Mouse (Mus musculus) liver, embryonic 11.5 days (tissue): ENCODE results near the gene Smcp. TPM values are rescaled to one million over a fixed set of nuclear protein-coding genes. Genes with fewer than 3 reads are reported as not detected.

Experiments used
- ATAC-seq: fragments of 200-750 bp; cut with Nextera tagmentation; replicated peaks from 2 replicates; pipeline ENCODE4 v1.8.0; 2017; ENCODE audit warnings: moderate number of reproducible peaks, mild to moderate bottlenecking, moderate TSS enrichment, moderate library complexity; ENCODE audit not compliant: low FRiP score
- DNase-seq: peaks from one replicate; pipeline ENCODE4 v3.0.0-alpha.2; 2017; ENCODE audit warnings: low spot score
- H3K27ac ChIP-seq: fragments of 300-500 bp; sonication (generic); 2 replicates; pipeline ENCODE4 v1.5.1; 2014; ENCODE audit warnings: mild to moderate bottlenecking, low read depth, low read length, control low read depth
- H3K27me3 ChIP-seq: fragments of 300-500 bp; sonication (generic); replicated peaks from 2 replicates; pipeline ENCODE4 v1.6.1; 2014; ENCODE audit warnings: low read length, mixed read lengths; ENCODE audit not compliant: control insufficient read depth, insufficient read depth
- H3K36me3 ChIP-seq: fragments of 300-500 bp; sonication (generic); 2 replicates; pipeline ENCODE4 v1.6.1; 2014; ENCODE audit warnings: mild to moderate bottlenecking, low read length, moderate library complexity, mixed read lengths; ENCODE audit not compliant: control insufficient read depth, insufficient read depth
- H3K4me1 ChIP-seq: fragments of 300-500 bp; sonication (generic); replicated peaks from 2 replicates; pipeline ENCODE4 v1.6.1; 2014; ENCODE audit warnings: low read length, mixed read lengths; ENCODE audit not compliant: control insufficient read depth, insufficient read depth
- H3K4me2 ChIP-seq: fragments of 300-500 bp; sonication (generic); 2 replicates; pipeline ENCODE4 v1.6.1; 2014; ENCODE audit warnings: mild to moderate bottlenecking, control low read depth, moderate library complexity
- H3K4me3 ChIP-seq: fragments of 300-500 bp; sonication (generic); 2 replicates; pipeline ENCODE4 v1.5.1; 2014; ENCODE audit warnings: low read depth, low read length, control low read depth
- H3K9ac ChIP-seq: fragments of 300-500 bp; sonication (generic); 2 replicates; pipeline ENCODE4 v1.6.1; 2014; ENCODE audit warnings: low read depth, low read length, control low read depth
- H3K9me3 ChIP-seq: fragments of 300-500 bp; sonication (generic); 2 replicates; pipeline ENCODE4 v1.6.1; 2016; ENCODE audit warnings: low read length, inconsistent platforms, mixed read lengths; ENCODE audit not compliant: control insufficient read depth
- WGBS: fragments of 180-500 bp; shearing (Covaris S2); extraction: QIAGEN DNeasy Blood & Tissue Kit; methylation state at CpG from one replicate; pipeline ENCODE4 v1.1.7; 2014; 5-methylcytosine and 5-hydroxymethylcytosine counted together
- polyA plus RNA-seq: library from polyadenylated mRNA; unstranded; fragments of >200 nt; fragmentation: Nextera tagmentation; extraction: Ambion mirVana; gene quantifications from 2 replicates; pipeline ENCODE4 v1.2.1, GENCODE M21; 2014

Gene Smcp
- polyA plus RNA-seq: 0.22 TPM in 1 of 2 replicates, not detected in the other

DNA sequence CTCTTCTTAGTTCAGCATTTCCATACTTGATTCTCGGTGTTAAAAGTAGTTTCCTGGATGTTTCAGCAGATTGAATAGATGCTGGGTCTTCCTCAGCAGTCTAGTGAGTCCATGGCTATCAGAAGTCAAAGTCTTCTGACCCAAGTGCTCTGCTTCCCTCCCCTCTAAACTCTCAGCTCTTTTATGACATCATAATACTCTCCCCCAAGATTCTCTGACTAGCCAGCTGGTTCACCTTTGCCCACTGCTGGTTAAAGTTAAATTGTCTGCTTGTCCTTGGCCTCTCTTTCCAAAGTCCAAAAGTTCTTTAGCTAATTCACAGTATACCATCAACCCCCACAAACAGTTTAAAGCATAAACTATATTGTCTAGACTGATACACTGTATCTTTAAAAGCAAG is at the start of gene Smcp:
Smcp (minus strand) TSS at position 140 of the 400 bp plus-strand sequence.
- H3K9ac ChIP-seq: no peak within 1 kb of the TSS
- H3K9me3 ChIP-seq: no peaks in the 10 kb centered on the region
- no peak within 1 kb of the TSS for H3K27ac ChIP-seq
- DNase-seq: no peak
- no peak within 1 kb of the TSS for H3K4me2 ChIP-seq
- no peak for ATAC-seq
- no peaks in the 10 kb centered on the region for H3K27me3 ChIP-seq
- 75% methylated on average over 1 of the region's 1 CpGs for WGBS
- no peak within 1 kb of the TSS for H3K4me3 ChIP-seq
- H3K4me1 ChIP-seq: no peaks in the 10 kb centered on the region
- H3K36me3 ChIP-seq: no peaks in the 10 kb centered on the region

DNA sequence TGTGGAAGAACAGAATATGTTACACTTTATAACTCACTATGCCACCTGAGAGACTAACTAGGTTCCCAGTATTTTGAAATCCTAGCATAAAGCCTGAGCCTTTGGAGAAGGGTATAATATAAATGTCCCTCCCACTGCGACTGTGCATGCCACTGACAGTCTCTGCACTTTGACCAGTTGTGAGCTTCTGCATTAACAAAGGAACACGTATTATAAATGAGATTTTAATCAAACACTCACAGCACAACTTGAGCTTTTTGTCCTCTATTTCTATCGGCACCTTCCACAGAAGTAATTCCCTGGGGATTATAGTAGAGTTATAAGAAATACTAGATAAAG is 49.8 kb upstream of the Smcp start:
- no peaks in the 10 kb centered on the region for H3K27me3 ChIP-seq
- no peak overlapping the region for H3K9ac ChIP-seq
- no peaks in the 10 kb centered on the region for H3K4me1 ChIP-seq
- H3K36me3 ChIP-seq: no peaks in the 10 kb centered on the region
- WGBS: 77% methylated on average over 3 of the region's 3 CpGs
- no peak overlapping the region for H3K27ac ChIP-seq
- H3K4me3 ChIP-seq: no peak overlapping the region
- ATAC-seq: no peak
- DNase-seq: no peak
- no peaks in the 10 kb centered on the region for H3K9me3 ChIP-seq
- no peak overlapping the region for H3K4me2 ChIP-seq

DNA sequence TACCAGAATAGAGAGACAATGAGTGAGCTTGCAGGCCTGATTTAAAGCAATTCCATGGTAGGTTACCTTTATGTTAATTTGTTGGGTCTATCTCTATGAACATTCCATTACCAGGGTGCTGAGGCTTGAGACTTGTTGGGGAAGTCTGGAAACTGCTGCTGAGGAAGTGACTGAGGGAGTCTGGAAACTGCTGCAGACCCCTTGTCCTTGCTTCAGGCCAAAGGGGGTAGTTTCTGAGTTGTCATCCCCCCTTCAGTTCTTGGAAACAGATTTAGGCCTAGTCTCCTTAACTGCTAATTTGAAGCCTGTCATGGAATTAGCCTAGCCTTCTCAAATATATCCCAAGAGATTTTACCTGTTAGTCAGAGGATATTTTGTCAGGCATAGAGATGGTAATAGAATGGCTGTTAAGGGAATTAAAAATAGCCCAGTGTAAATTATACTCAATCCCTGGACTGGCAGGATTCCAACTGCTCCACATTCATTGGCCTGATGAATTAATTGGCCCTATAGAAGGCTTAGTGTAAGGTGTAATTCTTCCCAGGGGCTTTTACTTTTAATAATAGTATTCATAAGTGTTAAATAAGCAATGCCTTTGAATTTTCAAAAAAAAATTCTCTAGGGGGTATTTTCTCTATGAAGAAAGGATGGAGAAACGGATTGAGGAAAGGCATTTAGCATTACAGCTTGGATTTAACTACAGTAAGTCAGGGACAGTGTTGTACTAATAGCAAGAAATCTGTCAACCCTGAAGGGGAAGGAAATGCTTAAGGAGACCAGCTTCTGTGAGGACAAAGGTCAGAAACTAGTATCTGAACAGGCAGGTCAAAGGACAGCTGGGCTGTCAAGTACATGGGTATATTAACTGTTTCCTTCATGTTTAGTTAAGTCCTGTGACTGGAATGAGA is 49.2 kb upstream of the Smcp start:
- no peak overlapping the region for H3K4me2 ChIP-seq
- no peak overlapping the region for H3K9ac ChIP-seq
- no peaks in the 10 kb centered on the region for H3K36me3 ChIP-seq
- no peak overlapping the region for H3K4me3 ChIP-seq
- no peak overlapping the region for H3K27ac ChIP-seq
- no peaks in the 10 kb centered on the region for H3K27me3 ChIP-seq
- no peaks in the 10 kb centered on the region for H3K4me1 ChIP-seq
- DNase-seq (no peak), ATAC-seq (no peak)
- 42% methylated on average over 1 of the region's 1 CpGs for WGBS
- H3K9me3 ChIP-seq: no peaks in the 10 kb centered on the region

DNA sequence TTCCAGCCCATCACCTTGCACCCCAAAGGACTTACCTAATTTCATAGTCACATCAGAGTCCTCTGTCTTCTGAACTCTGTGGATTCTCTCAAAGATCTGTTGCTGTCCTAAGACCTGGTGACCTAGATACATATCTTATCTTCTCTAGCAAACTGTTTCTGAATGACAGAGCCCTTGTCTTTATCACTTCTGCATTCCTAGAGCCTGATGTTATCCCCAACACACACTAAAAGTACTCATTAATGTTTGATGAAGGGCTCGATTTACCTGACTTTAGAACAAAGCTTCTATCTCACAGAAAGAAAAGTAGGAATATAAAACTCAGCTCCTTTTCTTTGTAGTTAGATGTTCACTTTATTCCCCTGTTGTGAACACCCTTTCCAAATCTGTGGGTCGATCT is 32.8 kb upstream of the Smcp start, which contains the start of gene Lce6a:
Lce6a (minus strand) TSS at position 101 of the 400 bp plus-strand sequence.
- no peak within 1 kb of the TSS for H3K9ac ChIP-seq
- no peaks in the 10 kb centered on the region for H3K4me1 ChIP-seq
- no peak within 1 kb of the TSS for H3K4me3 ChIP-seq
- no peaks in the 10 kb centered on the region for H3K27me3 ChIP-seq
- no peak for DNase-seq
- WGBS: 66% methylated on average over 2 of the region's 2 CpGs
- ATAC-seq: no peak
- no peak within 1 kb of the TSS for H3K4me2 ChIP-seq
- H3K9me3 ChIP-seq: no peaks in the 10 kb centered on the region
- H3K27ac ChIP-seq: no peak within 1 kb of the TSS
- no peaks in the 10 kb centered on the region for H3K36me3 ChIP-seq

DNA sequence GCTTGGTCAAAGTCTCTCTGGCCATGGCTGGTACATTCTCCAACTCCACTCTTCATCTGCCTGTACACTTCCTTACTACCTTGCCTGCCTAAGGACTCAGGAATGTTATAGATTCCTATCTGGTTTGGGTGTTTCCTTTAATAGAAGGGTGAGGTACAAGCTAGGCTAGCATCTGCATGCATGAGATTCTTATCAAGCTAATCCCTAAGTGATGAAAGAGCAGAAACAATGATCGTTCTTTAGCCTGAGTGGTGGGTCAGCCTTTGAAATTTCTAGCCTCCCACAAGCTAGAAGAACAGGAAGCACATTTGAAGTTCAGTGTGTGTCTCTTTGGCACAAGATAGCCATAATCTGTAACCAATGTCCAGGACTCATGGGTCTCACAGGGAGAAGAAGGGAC is 21.0 kb upstream of the Smcp start:
- no peaks in the 10 kb centered on the region for H3K36me3 ChIP-seq
- 48% methylated on average over 1 of the region's 1 CpGs for WGBS

DNA sequence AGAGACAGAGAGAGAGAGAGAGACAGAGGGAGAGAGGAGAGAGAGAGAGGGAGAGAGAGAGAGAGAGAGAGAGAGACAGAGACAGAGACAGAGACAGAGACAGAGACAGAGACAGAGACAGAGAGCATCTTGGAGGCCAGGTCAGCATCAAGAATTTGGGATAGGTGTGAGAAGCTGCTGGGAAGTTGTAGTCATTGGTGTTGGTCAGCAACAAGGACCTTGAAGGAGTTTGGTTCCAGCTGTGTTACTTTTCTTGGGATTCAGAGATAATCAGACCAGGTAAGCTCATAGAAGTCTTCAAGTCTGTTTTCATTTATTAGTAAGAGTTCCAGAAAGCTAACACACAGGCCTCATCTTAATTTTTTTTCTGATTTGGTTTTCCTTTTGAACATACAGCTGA is 18.6 kb upstream of the Smcp start, which contains the start of gene 2210017I01Rik:
2210017I01Rik (minus strand) TSS at position 101 of the 400 bp plus-strand sequence.
- no peak within 1 kb of the TSS for H3K9ac ChIP-seq
- H3K4me3 ChIP-seq: no peak within 1 kb of the TSS
- no peak for DNase-seq
- no peak within 1 kb of the TSS for H3K4me2 ChIP-seq
- H3K9me3 ChIP-seq: no peaks in the 10 kb centered on the region
- H3K36me3 ChIP-seq: no peaks in the 10 kb centered on the region
- no peak for ATAC-seq
- no peaks in the 10 kb centered on the region for H3K27me3 ChIP-seq
- no peak within 1 kb of the TSS for H3K27ac ChIP-seq
- no peaks in the 10 kb centered on the region for H3K4me1 ChIP-seq

More for the DNA sequence above, 21.0 kb upstream of the Smcp start:
- Histone ChIP-seq H3K4me2 (no peak overlapping the region), H3K27ac (no peak overlapping the region), H3K27me3 (no peaks in the 10 kb centered on the region), H3K9ac (no peak overlapping the region), H3K4me1 (no peaks in the 10 kb centered on the region), H3K9me3 (no peaks in the 10 kb centered on the region), H3K4me3 (no peak overlapping the region)
- ATAC-seq: no peak
- DNase-seq: no peak

DNA sequence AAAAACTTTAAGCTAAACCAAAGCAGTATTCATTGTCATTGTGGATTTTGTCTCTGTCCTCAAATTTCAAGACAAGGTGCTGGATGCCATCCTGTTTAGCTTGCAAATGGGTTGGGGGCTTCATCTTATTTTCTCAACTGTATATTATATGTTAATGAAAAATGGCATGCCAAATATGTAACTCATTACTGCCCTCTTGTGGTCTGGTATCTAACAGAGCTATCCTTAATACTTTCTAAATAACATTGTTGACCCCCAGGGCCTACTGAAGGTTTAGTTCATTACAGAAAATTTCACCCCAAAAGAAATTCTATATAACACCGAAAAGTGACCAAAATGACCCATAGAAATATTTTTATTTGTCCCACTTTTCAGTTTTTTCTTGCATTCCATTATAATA is 13.4 kb upstream of the Smcp start:
- Histone ChIP-seq H3K9me3 (no peaks in the 10 kb centered on the region), H3K36me3 (no peaks in the 10 kb centered on the region), H3K27ac (no peak overlapping the region), H3K9ac (no peak overlapping the region), H3K27me3 (no peaks in the 10 kb centered on the region), H3K4me1 (no peaks in the 10 kb centered on the region), H3K4me3 (no peak overlapping the region), H3K4me2 (no peak overlapping the region)
- no peak for DNase-seq
- WGBS: 28% methylated on average over 1 of the region's 1 CpGs
- ATAC-seq: no peak

DNA sequence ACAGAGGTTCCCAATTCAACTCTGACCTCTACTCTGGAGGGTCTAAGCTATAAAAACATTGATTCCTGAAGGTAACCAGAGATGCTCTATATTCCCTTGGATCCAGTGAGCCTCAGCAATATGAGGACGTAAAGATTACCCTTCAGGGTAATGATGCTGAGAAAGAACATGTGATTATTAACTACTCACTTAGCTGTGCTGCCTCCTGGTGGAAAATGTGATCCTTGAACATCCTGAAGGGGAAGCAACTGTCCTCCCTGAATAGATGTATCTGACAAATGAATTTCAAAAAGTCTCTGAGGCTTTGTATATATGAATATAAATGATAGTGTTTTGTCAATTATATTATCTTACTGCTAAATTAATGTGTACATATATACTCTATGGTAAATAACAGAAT is 11.7 kb upstream of the Smcp start:
- H3K4me2 ChIP-seq: no peak overlapping the region
- WGBS: 50% methylated on average over 1 of the region's 1 CpGs
- no peak overlapping the region for H3K27ac ChIP-seq
- H3K9ac ChIP-seq: no peak overlapping the region
- H3K36me3 ChIP-seq: no peaks in the 10 kb centered on the region
- H3K4me3 ChIP-seq: no peak overlapping the region
- ATAC-seq (no peak), DNase-seq (no peak)
- no peaks in the 10 kb centered on the region for H3K4me1 ChIP-seq
- H3K27me3 ChIP-seq: no peaks in the 10 kb centered on the region
- H3K9me3 ChIP-seq: no peaks in the 10 kb centered on the region

DNA sequence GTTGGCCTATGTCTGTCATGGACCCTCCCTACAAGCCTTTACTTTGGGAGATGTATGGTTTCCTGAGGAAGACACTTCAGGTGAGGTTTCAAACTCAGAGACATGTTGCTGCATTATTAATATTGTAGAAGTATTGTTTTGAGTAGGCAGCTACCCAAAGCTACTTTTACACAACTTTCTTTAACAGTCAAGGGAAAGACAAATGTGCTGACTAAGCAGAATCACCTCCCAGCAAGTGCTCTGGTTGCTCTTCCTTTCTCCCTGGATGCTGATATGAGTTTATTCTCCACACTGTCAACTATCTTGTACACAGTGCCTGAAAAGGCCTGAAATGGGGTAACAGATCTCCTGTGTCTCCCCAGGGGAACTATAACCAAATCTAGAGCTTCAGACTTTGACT is 11.2 kb upstream of the Smcp start:
- Histone ChIP-seq H3K4me2 (no peak overlapping the region), H3K36me3 (no peaks in the 10 kb centered on the region), H3K9me3 (no peaks in the 10 kb centered on the region), H3K4me3 (no peak overlapping the region), H3K4me1 (no peaks in the 10 kb centered on the region), H3K27me3 (no peaks in the 10 kb centered on the region), H3K27ac (no peak overlapping the region), H3K9ac (no peak overlapping the region)
- DNase-seq: no peak
- no peak for ATAC-seq
